Mouse (Mus musculus) CH12.LX (cell line): ENCODE measurements around the gene Rassf10. TPM values are rescaled to one million over a fixed set of nuclear protein-coding genes. Genes with fewer than 3 reads are reported as not detected.

Source experiments
- DNase-seq: peaks from one replicate; pipeline ENCODE4 v3.0.0-alpha.2; 2013; ENCODE audit errors: extremely low read depth
- H3K27ac ChIP-seq: 2 replicates; pipeline ENCODE4 v1.5.1; 2012; ENCODE audit warnings: low read depth, mild to moderate bottlenecking, control low read depth, moderate library complexity; ENCODE audit not compliant: insufficient read depth
- H3K27me3 ChIP-seq: replicated peaks from 2 replicates; pipeline ENCODE3; 2012; ENCODE audit warnings: inconsistent platforms
- H3K36me3 ChIP-seq, 2 experiments: replicated peaks in 1 of 2; 2 replicates each; pipeline versions ENCODE3 to v1.6.1; 2012; ENCODE audit warnings: inconsistent platforms in 1 of 2, low read length in 1 of 2, mild to moderate bottlenecking in 1 of 2, mixed read lengths in 1 of 2, moderate library complexity in 1 of 2; ENCODE audit not compliant: control insufficient read depth in 1 of 2, insufficient read depth in 1 of 2
- H3K4me1 ChIP-seq, 2 experiments: 2 replicates each; pipeline ENCODE4 v1.6.1; 2012; ENCODE audit warnings: inconsistent platforms in 1 of 2, moderate library complexity in 1 of 2; ENCODE audit not compliant: insufficient read depth in 2 of 2, control insufficient read depth in 1 of 2
- H3K4me2 ChIP-seq: 2 replicates; pipeline ENCODE4 v1.6.1; 2012; ENCODE audit warnings: low read depth, mild to moderate bottlenecking, control low read depth; ENCODE audit not compliant: poor library complexity, insufficient read depth, severe bottlenecking
- H3K4me3 ChIP-seq, 3 experiments: fragments of 150-350 bp in 1 of 3; sonication (generic) in 1 of 3; replicated peaks in 1 of 3; 2 replicates each; pipeline versions ENCODE3 to v1.5.1; 2011 to 2012; ENCODE audit warnings: low read depth in 2 of 3, low read length in 2 of 3, mild to moderate bottlenecking in 2 of 3, moderate library complexity in 2 of 3, control low read depth in 1 of 3, improper control_type of control experiment in 1 of 3, inconsistent platforms in 1 of 3, mixed read lengths in 1 of 3; ENCODE audit not compliant: poor library complexity in 1 of 3
- H3K79me2 ChIP-seq: replicated peaks from 2 replicates; pipeline ENCODE4 v1.6.1; 2012; ENCODE audit warnings: mild to moderate bottlenecking, moderate library complexity; ENCODE audit not compliant: control insufficient read depth, poor library complexity, insufficient read depth, severe bottlenecking; ENCODE audit errors: extremely low read depth
- H3K9ac ChIP-seq: 2 replicates; pipeline ENCODE4 v1.6.1; 2012; ENCODE audit warnings: low read depth, mild to moderate bottlenecking, control low read depth, moderate library complexity; ENCODE audit not compliant: insufficient read depth
- H3K9me3 ChIP-seq: replicated peaks from 2 replicates; pipeline ENCODE3; 2012; ENCODE audit warnings: low read length, inconsistent platforms, mixed read lengths
- BHLHE40 ChIP-seq: IDR thresholded peaks from 2 replicates; pipeline ENCODE4 v1.6.1; 2011; ENCODE audit warnings: mild to moderate bottlenecking, low read depth, low read length, improper control_type of control experiment
- CHD1 ChIP-seq: IDR thresholded peaks from 2 replicates; pipeline ENCODE4 v1.6.1; 2012; ENCODE audit warnings: low read depth, low read length, improper control_type of control experiment, inconsistent platforms
- CTCF ChIP-seq, 2 experiments: IDR thresholded peaks in 1 of 2; conservative IDR thresholded peaks in 1 of 2; 2 replicates each; pipeline ENCODE4 v1.5.1; 2011 to 2012; ENCODE audit warnings: low read depth in 2 of 2, low read length in 2 of 2, improper control_type of control experiment in 1 of 2, inconsistent platforms in 1 of 2, mild to moderate bottlenecking in 1 of 2, moderate library complexity in 1 of 2
- E2F4 ChIP-seq: IDR thresholded peaks from 2 replicates; pipeline ENCODE4 v1.6.1; 2011; ENCODE audit warnings: low read depth, low read length, improper control_type of control experiment; ENCODE audit not compliant: insufficient replicate concordance
- ELF1 ChIP-seq: IDR thresholded peaks from 2 replicates; pipeline ENCODE4 v1.6.1; 2014; ENCODE audit warnings: low read depth, mild to moderate bottlenecking, inconsistent platforms, low read length, improper control_type of control experiment
- EP300 ChIP-seq: IDR thresholded peaks from 2 replicates; pipeline ENCODE4 v1.6.1; 2011; ENCODE audit warnings: low read length, improper control_type of control experiment
- ETS1 ChIP-seq: conservative IDR thresholded peaks from 2 replicates; pipeline ENCODE4 v1.6.1; 2012; ENCODE audit warnings: low read depth, mild to moderate bottlenecking, inconsistent platforms, low read length, improper control_type of control experiment, moderate library complexity
- GABPA ChIP-seq: IDR thresholded peaks from 2 replicates; pipeline ENCODE4 v1.6.1; 2012; ENCODE audit warnings: low read depth, low read length, improper control_type of control experiment, inconsistent platforms; ENCODE audit not compliant: insufficient replicate concordance
- JUN ChIP-seq: IDR thresholded peaks from 2 replicates; pipeline ENCODE4 v1.6.1; 2011; ENCODE audit warnings: low read depth, mild to moderate bottlenecking, low read length, improper control_type of control experiment, moderate library complexity; ENCODE audit not compliant: insufficient read depth
- JUND ChIP-seq: conservative IDR thresholded peaks from 2 replicates; pipeline ENCODE4 v1.6.1; 2011; ENCODE audit warnings: low read depth, low read length, improper control_type of control experiment
- KAT2A ChIP-seq: IDR thresholded peaks from 2 replicates; pipeline ENCODE4 v1.6.1; 2012; ENCODE audit warnings: low read length, improper control_type of control experiment, inconsistent platforms; ENCODE audit not compliant: insufficient replicate concordance
- MAFK ChIP-seq: IDR thresholded peaks from 2 replicates; pipeline ENCODE4 v1.6.1; 2011; ENCODE audit warnings: low read length, improper control_type of control experiment; ENCODE audit not compliant: insufficient replicate concordance
- MAX ChIP-seq: IDR thresholded peaks from 2 replicates; pipeline ENCODE4 v1.6.1; 2011; ENCODE audit warnings: low read length, improper control_type of control experiment
- MAZ ChIP-seq: IDR thresholded peaks from 2 replicates; pipeline ENCODE4 v1.6.1; 2012; ENCODE audit warnings: low read depth, mild to moderate bottlenecking, inconsistent platforms, low read length, improper control_type of control experiment, moderate library complexity
- MEF2A ChIP-seq: IDR thresholded peaks from 2 replicates; pipeline ENCODE4 v1.6.1; 2014; ENCODE audit warnings: low read depth, mild to moderate bottlenecking, inconsistent platforms, low read length, improper control_type of control experiment, borderline replicate concordance
- MXI1 ChIP-seq: IDR thresholded peaks from 2 replicates; pipeline ENCODE4 v1.6.1; 2011; ENCODE audit warnings: mild to moderate bottlenecking, low read depth, low read length, improper control_type of control experiment
- MYC ChIP-seq: IDR thresholded peaks from 2 replicates; pipeline ENCODE4 v1.6.1; 2011; ENCODE audit warnings: low read depth, mild to moderate bottlenecking, improper control_type of control experiment, low read length
- NRF1 ChIP-seq: IDR thresholded peaks from 2 replicates; pipeline ENCODE4 v1.6.1; 2014; ENCODE audit warnings: low read depth, mild to moderate bottlenecking, inconsistent platforms, low read length, improper control_type of control experiment, moderate library complexity
- PAX5 ChIP-seq: IDR thresholded peaks from 2 replicates; pipeline ENCODE4 v1.6.1; 2012; ENCODE audit warnings: low read length, inconsistent platforms, mixed read lengths
- POLR2A ChIP-seq: IDR thresholded peaks from 2 replicates; pipeline ENCODE4 v1.6.1; 2011; ENCODE audit warnings: low read depth, mild to moderate bottlenecking, improper control_type of control experiment, low read length
- POLR2AphosphoS2 ChIP-seq: IDR thresholded peaks from 2 replicates; pipeline ENCODE4 v1.6.1; 2011; ENCODE audit warnings: low read depth, low read length, improper control_type of control experiment
- RAD21 ChIP-seq: IDR thresholded peaks from 2 replicates; pipeline ENCODE4 v1.6.1; 2011; ENCODE audit warnings: low read depth, mild to moderate bottlenecking, low read length, improper control_type of control experiment, moderate library complexity
- SIN3A ChIP-seq: IDR thresholded peaks from 2 replicates; pipeline ENCODE4 v1.6.1; 2012; ENCODE audit warnings: low read length, improper control_type of control experiment, inconsistent platforms
- SMC3 ChIP-seq: IDR thresholded peaks from 2 replicates; pipeline ENCODE4 v1.6.1; 2011; ENCODE audit warnings: low read depth, low read length, improper control_type of control experiment
- TBP ChIP-seq: conservative IDR thresholded peaks from 2 replicates; pipeline ENCODE4 v1.6.1; 2011; ENCODE audit warnings: low read depth, low read length, improper control_type of control experiment
- TCF12 ChIP-seq: IDR thresholded peaks from 2 replicates; pipeline ENCODE4 v1.6.1; 2014; ENCODE audit warnings: low read depth, mild to moderate bottlenecking, inconsistent platforms, low read length, improper control_type of control experiment
- USF1 ChIP-seq: IDR thresholded peaks from 2 replicates; pipeline ENCODE4 v1.6.1; 2014; ENCODE audit warnings: low read depth, mild to moderate bottlenecking, inconsistent platforms, low read length, improper control_type of control experiment
- USF2 ChIP-seq: conservative IDR thresholded peaks from 2 replicates; pipeline ENCODE4 v1.6.1; 2011; ENCODE audit warnings: low read depth, low read length, improper control_type of control experiment
- ZC3H11A ChIP-seq: IDR thresholded peaks from 2 replicates; pipeline ENCODE4 v1.6.1; 2012; ENCODE audit warnings: low read depth, mild to moderate bottlenecking, inconsistent platforms, low read length, improper control_type of control experiment
- ZKSCAN1 ChIP-seq: IDR thresholded peaks from 2 replicates; pipeline ENCODE4 v1.6.1; 2012; ENCODE audit warnings: low read depth, inconsistent platforms, low read length, improper control_type of control experiment, borderline replicate concordance
- ZMIZ1 ChIP-seq: IDR thresholded peaks from 2 replicates; pipeline ENCODE4 v1.6.1; 2012; ENCODE audit warnings: low read depth, mild to moderate bottlenecking, inconsistent platforms, low read length, improper control_type of control experiment
- ZNF384 ChIP-seq: IDR thresholded peaks from 2 replicates; pipeline ENCODE4 v1.6.1; 2012; ENCODE audit warnings: low read depth, low read length, improper control_type of control experiment, inconsistent platforms
- dilution Hi-C: fragments of 300-500 bp; cut with MboI; formaldehyde crosslinking; loops from 2 replicates; pipeline ENCODE4 v1.14.3; 2020; ENCODE audit warnings: low sequenced_read_pairs; ENCODE audit not compliant: extremely low pct_unique_long_range_greater_than_20kb, extremely low pct_ligation_motif_present
- in situ Hi-C: fragments of 300-500 bp; cut with MboI; formaldehyde crosslinking; loops from 3 replicates; pipeline ENCODE4 v1.14.3; 2019; ENCODE audit warnings: low sequenced_read_pairs, low pct_ligation_motif_present, low pct_unique_long_range_greater_than_20kb, mixed read lengths
- polyA plus RNA-seq: library from polyadenylated mRNA; unstranded; fragments of >175 nt; gene quantifications from 2 replicates; pipeline ENCODE4 v1.2.1, GENCODE M21; 2012; ENCODE audit warnings: low read depth; ENCODE audit not compliant: insufficient read length
- total RNA-seq, 2 experiments: library from RNA; depleted of rRNA; stranded (reverse); fragments of 300-350 nt in 1 of 2; fragments of >200 nt in 1 of 2; gene quantifications; 2 replicates each; pipeline ENCODE4 v1.2.3; 2012 to 2014

The Rassf10 gene
- total and polyA plus RNA-seq, 3 experiments, result not detected

GRCm38 (mm10) chr7:112938959-112939358 lies 14.8 kb upstream of the Rassf10 start:
- Histone ChIP-seq H3K4me2 (no peak overlapping the region), H3K79me2 (no peaks in the 10 kb centered on the region), H3K27me3 (no peaks in the 10 kb centered on the region), H3K36me3 (no peaks in the 10 kb centered on the region), H3K9me3 (no peaks in the 10 kb centered on the region), H3K27ac (no peak overlapping the region), H3K9ac (no peak overlapping the region), H3K4me3 (no peak overlapping the region), H3K4me1 (0 out of 4 replicates have a peak, but pooled peaks cover 0 to 2% of the 10 kb centered on the region in 2 experiments)
- dilution Hi-C loops, result no loop called here
- no peak for TF ChIP-seq JUND
- no peak for TF ChIP-seq GABPA
- no peak for TF ChIP-seq ZC3H11A
- no peak for TF ChIP-seq ZNF384
- TF ChIP-seq SMC3, result no peak
- TF ChIP-seq E2F4, result no peak
- no peak for TF ChIP-seq ETS1
- TF ChIP-seq MEF2A, result no peak
- TF ChIP-seq BHLHE40, result no peak
- no peak for TF ChIP-seq CHD1
- no peak for TF ChIP-seq ELF1
- no peak for TF ChIP-seq RAD21
- TF ChIP-seq KAT2A, result no peak
- TF ChIP-seq SIN3A, result no peak
- TF ChIP-seq CTCF (conservative IDR thresholded peaks at IDR 0.05 in 1 of 2, IDR thresholded peaks at IDR 0.05 in 1 of 2; ENCODE audit: low read depth in 2 of 2, low read length in 2 of 2), result no peak
- TF ChIP-seq ZMIZ1, result no peak
- TF ChIP-seq MAZ, result no peak
- TF ChIP-seq POLR2AphosphoS2, result no peak
- no peak for TF ChIP-seq USF2
- TF ChIP-seq MAX, result no peak
- DNase-seq, result no peak
- in situ Hi-C loops, result no loop called here

- TF ChIP-seq E2F4, result no peak
- TF ChIP-seq TBP, result no peak
- TF ChIP-seq SMC3, result no peak
- no peak for TF ChIP-seq ZKSCAN1
- TF ChIP-seq JUN, result no peak
- no peak for TF ChIP-seq MYC
- no peak for TF ChIP-seq EP300
- no peak for TF ChIP-seq MAFK
- no peak for TF ChIP-seq TCF12
- TF ChIP-seq MXI1, result no peak
- no peak for TF ChIP-seq CHD1
- no peak for TF ChIP-seq POLR2A
- no peak for TF ChIP-seq ZNF384
- TF ChIP-seq USF1, result no peak
- no peak for TF ChIP-seq NRF1
- no peak for TF ChIP-seq JUND
- no peak for TF ChIP-seq RAD21
- no peak for TF ChIP-seq USF2
- TF ChIP-seq PAX5, result no peak
- Histone ChIP-seq H3K9me3 (no peaks in the 10 kb centered on the region), H3K79me2 (no peaks in the 10 kb centered on the region), H3K36me3 (no peaks in the 10 kb centered on the region), H3K27ac (no peak overlapping the region), H3K9ac (no peak overlapping the region), H3K4me1 (0 out of 4 replicates have a peak, but pooled peaks cover 0 to 3% of the 10 kb centered on the region in 2 experiments), H3K27me3 (no peaks in the 10 kb centered on the region), H3K4me3 (no peak overlapping the region), H3K4me2 (no peak overlapping the region)
- in situ Hi-C loops, result no loop called here
- dilution Hi-C loops, result no loop called here
- DNase-seq, result no peak
Measured at GRCm38 (mm10) chr7:112942567-112942966, 11.2 kb upstream of the Rassf10 start.
